Mouse (Mus musculus): ENCODE measurements around the gene Dicer1.

Dicer1 gene

GRCm38 (mm10) chr12:104740841-104741787 lies 10.6 kb downstream of the Dicer1 start:
- 62% methylated on average over 12 of the region's 12 CpGs for WGBS

GRCm38 (mm10) chr12:104738931-104739330 lies 12.8 kb downstream of the Dicer1 start:
- 18% methylated on average over 3 of the region's 3 CpGs for WGBS

GRCm38 (mm10) chr12:104738446-104738845 lies 13.3 kb downstream of the Dicer1 start:
- WGBS = 75% methylated on average over 9 of the region's 9 CpGs

GRCm38 (mm10) chr12:104737666-104738065 lies 14.1 kb downstream of the Dicer1 start:
- WGBS = 38% methylated on average over 10 of the region's 10 CpGs

GRCm38 (mm10) chr12:104735993-104736395 lies 15.8 kb downstream of the Dicer1 start:
- 71% methylated on average over 3 of the region's 3 CpGs for WGBS

GRCm38 (mm10) chr12:104731782-104732181 lies 20.0 kb downstream of the Dicer1 start:
- WGBS = 66% methylated on average over 3 of the region's 3 CpGs

- WGBS = 82% methylated on average over 2 of the region's 2 CpGs
Observed at GRCm38 (mm10) chr12:104726436-104726835, 25.3 kb downstream of the Dicer1 start.

- WGBS = 95% methylated on average over 10 of the region's 10 CpGs
Observed at GRCm38 (mm10) chr12:104722056-104722455, 29.7 kb downstream of the Dicer1 start.

GRCm38 (mm10) chr12:104721011-104721410 lies 30.7 kb downstream of the Dicer1 start:
- WGBS = 83% methylated on average over 3 of the region's 3 CpGs

GRCm38 (mm10) chr12:104718956-104719355 lies 32.8 kb downstream of the Dicer1 start:
- WGBS = 74% methylated on average over 5 of the region's 5 CpGs

- WGBS = 88% methylated on average over 5 of the region's 5 CpGs
Observed at GRCm38 (mm10) chr12:104716409-104716808, 35.3 kb downstream of the Dicer1 start.

- WGBS = 82% methylated on average over 5 of the region's 5 CpGs
Observed at GRCm38 (mm10) chr12:104715453-104715852, 36.3 kb downstream of the Dicer1 start.

GRCm38 (mm10) chr12:104700266-104700665 lies 51.5 kb downstream of the Dicer1 start:
- WGBS = 80% methylated on average over 7 of the region's 7 CpGs

GRCm38 (mm10) chr12:104699753-104700152 lies 52.0 kb downstream of the Dicer1 start:
- WGBS = 64% methylated on average over 8 of the region's 8 CpGs

GRCm38 (mm10) chr12:104695514-104695913 lies 56.2 kb downstream of the Dicer1 start:
- 91% methylated on average over 2 of the region's 2 CpGs for WGBS

- 62% methylated on average over 12 of the region's 12 CpGs for WGBS
Observed at GRCm38 (mm10) chr12:104692864-104693263, 58.9 kb downstream of the Dicer1 start.

GRCm38 (mm10) chr12:104690412-104690811 lies 61.3 kb downstream of the Dicer1 start:
- 85% methylated on average over 7 of the region's 7 CpGs for WGBS

- WGBS = 86% methylated on average over 11 of the region's 11 CpGs
Observed at GRCm38 (mm10) chr12:104688870-104689269, 62.9 kb downstream of the Dicer1 start.

- 77% methylated on average over 8 of the region's 8 CpGs for WGBS
Observed at GRCm38 (mm10) chr12:104684411-104684931, 67.3 kb downstream of the Dicer1 start.

- 87% methylated on average over 8 of the region's 8 CpGs for WGBS
Observed at GRCm38 (mm10) chr12:104679819-104680132, 72.0 kb downstream of the Dicer1 start.

GRCm38 (mm10) chr12:104679121-104679818 lies 72.5 kb downstream of the Dicer1 start:
- WGBS = 69% methylated on average over 26 of the region's 26 CpGs

GRCm38 (mm10) chr12:104678462-104678861 lies 73.3 kb downstream of the Dicer1 start:
- WGBS = 64% methylated on average over 14 of the region's 14 CpGs

Data from cerebral cortex, adult 2 months (tissue).